Mouse (Mus musculus) brown adipose tissue, adult 24 weeks (tissue): ENCODE results near the gene Xlr3a. TPM values are rescaled to one million over a fixed set of nuclear protein-coding genes. Genes with fewer than 3 reads are reported as not detected.
"Not testable (repeated sequence)": the region's sequence is repeated elsewhere in the genome, so short reads cannot be mapped to it uniquely, and the experiment has no call there.

Experiments used
- H3K27ac ChIP-seq: fragments of 200-500 bp; replicated peaks from 2 replicates; pipeline ENCODE4 v1.5.1; 2012; ENCODE audit warnings: low read depth, mild to moderate bottlenecking, low read length
- H3K4me1 ChIP-seq: fragments of 200-500 bp; 2 replicates; pipeline ENCODE4 v1.6.1; 2012; ENCODE audit warnings: low read length, mixed read lengths; ENCODE audit not compliant: control insufficient read depth, insufficient read depth, insufficient read length
- H3K4me3 ChIP-seq: fragments of 200-500 bp; 2 replicates; pipeline ENCODE4 v1.5.1; 2012; ENCODE audit warnings: low read depth, mild to moderate bottlenecking, low read length, moderate library complexity; ENCODE audit not compliant: insufficient read depth
- polyA plus RNA-seq: library from polyadenylated mRNA; stranded (reverse); fragments of >200 nt; gene quantifications from 2 replicates; pipeline ENCODE4 v1.2.4, GENCODE M21; 2012; ENCODE audit not compliant: missing spikeins, insufficient read depth, insufficient read length

The Xlr3a gene
- polyA plus RNA-seq: 1.3 and 3.2 TPM in 2 replicates

- not testable (repeated sequence) for H3K4me1 ChIP-seq, H3K27ac ChIP-seq
Measured at GRCm38 (mm10) chrX:73096941-73097508, at the start of gene Xlr3a. TSS of gene Xlr3a (minus strand) at chrX:73097095.

GRCm38 (mm10) chrX:73143218-73143618 lies 46.3 kb upstream of the Xlr3a start:
- not testable (repeated sequence) for H3K4me3 ChIP-seq, H3K4me1 ChIP-seq, H3K27ac ChIP-seq

More at GRCm38 (mm10) chrX:73096941-73097508, at the start of gene Xlr3a:
- not testable (repeated sequence) for H3K4me3 ChIP-seq

- H3K4me3 ChIP-seq, H3K27ac ChIP-seq, H3K4me1 ChIP-seq: not testable (repeated sequence)
Measured at GRCm38 (mm10) chrX:73122859-73123829, 26.2 kb upstream of the Xlr3a start.

GRCm38 (mm10) chrX:73116747-73117146 lies 19.9 kb upstream of the Xlr3a start, which contains the start of gene Gm14685:
TSS of gene Gm14685 (plus strand) at chrX:73117047.
- H3K4me1 ChIP-seq, H3K27ac ChIP-seq, H3K4me3 ChIP-seq: not testable (repeated sequence)

GRCm38 (mm10) chrX:73082267-73083055 lies 14.4 kb downstream of the Xlr3a start, which contains the start of gene Xlr4a:
TSS of gene Xlr4a (minus strand) at chrX:73082478.
- not testable (repeated sequence) for H3K27ac ChIP-seq, H3K4me1 ChIP-seq

GRCm38 (mm10) chrX:73066765-73067312 lies 30.1 kb downstream of the Xlr3a start:
- H3K27ac ChIP-seq, H3K4me1 ChIP-seq, H3K4me3 ChIP-seq: not testable (repeated sequence)

More at GRCm38 (mm10) chrX:73082267-73083055, 14.4 kb downstream of the Xlr3a start, which contains the start of gene Xlr4a:
- H3K4me3 ChIP-seq: not testable (repeated sequence)

- Histone ChIP-seq H3K4me3 (no peak within 1 kb of the TSS), H3K4me1 (no peaks in the 10 kb centered on the region), H3K27ac (no peak within 1 kb of the TSS)
Measured at GRCm38 (mm10) chrX:73064415-73064793, 32.5 kb downstream of the Xlr3a start, which contains the start of gene Pnma3. TSS of gene Pnma3 (plus strand) at chrX:73064787.

GRCm38 (mm10) chrX:73063512-73064414 lies 33.1 kb downstream of the Xlr3a start:
- Histone ChIP-seq H3K4me1 (no peaks in the 10 kb centered on the region), H3K4me3 (no peak overlapping the region), H3K27ac (no peak overlapping the region)

- Histone ChIP-seq H3K4me1 (no peaks in the 10 kb centered on the region), H3K27ac (no peak overlapping the region), H3K4me3 (no peak overlapping the region)
Measured at GRCm38 (mm10) chrX:73062323-73062722, 34.6 kb downstream of the Xlr3a start.

- H3K27ac ChIP-seq: no peak overlapping the region
- no peak overlapping the region for H3K4me3 ChIP-seq
- H3K4me1 ChIP-seq: no peaks in the 10 kb centered on the region
Measured at GRCm38 (mm10) chrX:73061528-73061927, 35.4 kb downstream of the Xlr3a start.

- no peak overlapping the region for H3K27ac ChIP-seq
- no peak overlapping the region for H3K4me3 ChIP-seq
- no peaks in the 10 kb centered on the region for H3K4me1 ChIP-seq
Measured at GRCm38 (mm10) chrX:73053860-73054563, 42.9 kb downstream of the Xlr3a start.

GRCm38 (mm10) chrX:73039666-73040065 lies 57.2 kb downstream of the Xlr3a start:
- no peak overlapping the region for H3K27ac ChIP-seq

GRCm38 (mm10) chrX:73038831-73039230 lies 58.1 kb downstream of the Xlr3a start:
- no peak overlapping the region for H3K4me3 ChIP-seq
- H3K4me1 ChIP-seq: no peaks in the 10 kb centered on the region
- no peak overlapping the region for H3K27ac ChIP-seq

More at GRCm38 (mm10) chrX:73039666-73040065, 57.2 kb downstream of the Xlr3a start:
- Histone ChIP-seq H3K4me1 (no peaks in the 10 kb centered on the region), H3K4me3 (no peak overlapping the region)
